Mouse (Mus musculus): ENCODE measurements around the gene Wdcp.
"Not testable (repeated sequence)": the region's sequence is repeated elsewhere in the genome, so short reads cannot be mapped to it uniquely, and the experiment has no call there.

The Wdcp gene

DNA sequence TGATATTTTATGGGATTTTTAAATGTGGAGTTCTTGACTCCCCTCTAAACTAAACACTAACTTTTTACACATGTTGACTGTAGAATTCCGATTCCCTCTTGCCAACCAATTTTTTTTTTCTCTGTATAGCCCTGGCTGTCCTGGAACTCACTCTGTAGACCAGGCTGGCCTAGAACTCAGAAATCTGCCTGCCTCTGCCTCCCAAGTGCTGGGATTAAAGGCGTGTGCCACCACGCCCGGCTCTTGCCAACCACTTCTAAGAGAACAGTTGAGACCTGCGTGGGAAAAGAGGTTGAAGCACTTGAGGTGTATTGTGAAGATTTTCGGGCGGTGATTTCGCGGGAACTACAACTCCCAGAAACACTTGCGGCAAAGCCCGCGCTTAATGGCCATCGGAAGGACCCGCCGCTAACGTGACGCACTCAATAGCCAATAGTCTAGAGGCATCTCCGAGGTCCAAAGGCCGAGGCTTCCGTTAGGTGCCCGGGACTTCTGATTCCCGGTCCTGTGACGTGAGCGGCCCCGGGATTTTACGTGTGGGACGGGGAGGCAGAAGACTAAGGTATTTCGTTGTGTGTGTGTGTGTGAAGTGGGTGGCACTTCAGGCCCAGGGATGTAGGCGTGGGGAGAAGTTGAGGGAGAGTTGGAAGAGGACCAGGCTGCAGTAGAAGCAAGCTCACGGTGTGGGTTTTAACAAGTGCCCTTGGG, at the start of gene Wdcp:
TSS of gene Wdcp (plus strand) at position 414 of the 708 bp plus-strand sequence.
- peak; percentile 83 for DNase-seq (ENCODE audit: low read depth, low spot score)

DNA sequence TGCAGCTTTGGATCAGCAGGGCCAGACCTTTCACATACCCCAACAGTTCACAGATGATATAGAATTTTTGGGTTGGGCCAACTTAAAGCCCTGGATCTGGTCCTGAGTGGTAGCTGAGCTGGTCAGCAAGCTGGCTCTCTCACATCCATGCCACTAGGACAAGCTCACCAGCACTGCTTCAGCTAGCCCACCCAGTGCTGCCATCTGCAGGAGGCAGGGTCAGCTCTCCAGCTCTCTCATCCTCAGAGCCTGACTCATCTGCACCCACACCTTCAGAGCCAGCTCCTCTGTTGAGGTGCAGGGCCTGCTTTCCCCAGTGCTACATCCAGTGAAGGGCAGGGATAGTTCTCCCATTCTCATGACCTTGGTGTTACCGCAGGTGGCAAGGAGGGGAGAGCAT, 49.4 kb upstream of the Wdcp start:
- no peak for DNase-seq (ENCODE audit: low read depth, low spot score)

DNA sequence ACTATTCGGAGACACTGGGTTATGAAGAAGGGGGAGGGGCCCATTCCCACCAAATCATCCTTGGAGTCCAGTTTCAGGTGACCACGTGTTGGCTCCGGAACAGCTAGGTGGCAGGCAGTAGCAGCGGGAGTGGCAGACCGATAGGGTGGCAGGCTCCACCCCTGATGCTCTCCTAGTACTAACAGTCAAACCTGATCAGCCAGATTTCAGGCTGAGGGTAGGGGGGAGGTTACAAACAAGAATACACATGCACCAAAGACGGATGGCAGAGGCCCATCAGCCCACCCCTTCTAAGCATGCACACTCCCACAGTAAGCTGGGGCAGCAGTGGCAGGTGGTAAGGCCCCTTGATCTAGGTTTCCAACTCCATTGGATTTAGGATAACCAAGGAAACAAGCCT, 45.6 kb upstream of the Wdcp start:
- DNase-seq (ENCODE audit: low read depth, low spot score): not testable (repeated sequence)

DNA sequence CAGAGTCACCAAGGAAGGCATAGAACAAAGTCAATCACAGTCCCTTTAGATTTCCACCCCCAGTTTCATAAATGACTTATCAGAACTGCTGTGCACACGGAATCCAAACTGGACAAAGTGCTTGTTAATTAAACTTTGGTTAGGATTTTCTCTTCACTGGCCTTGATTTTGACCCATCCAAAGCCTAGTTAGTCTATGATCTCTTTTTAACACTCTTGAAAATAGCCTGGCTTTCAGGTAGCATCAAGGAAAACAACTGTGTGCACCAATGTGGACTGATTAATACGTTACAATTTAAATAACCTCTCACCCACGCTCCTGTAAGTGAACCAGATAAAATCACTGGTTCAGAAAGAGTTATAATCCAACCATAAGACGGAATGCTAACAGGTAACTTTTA, 32.1 kb upstream of the Wdcp start:
- no peak for DNase-seq (ENCODE audit: low read depth, low spot score)

DNA sequence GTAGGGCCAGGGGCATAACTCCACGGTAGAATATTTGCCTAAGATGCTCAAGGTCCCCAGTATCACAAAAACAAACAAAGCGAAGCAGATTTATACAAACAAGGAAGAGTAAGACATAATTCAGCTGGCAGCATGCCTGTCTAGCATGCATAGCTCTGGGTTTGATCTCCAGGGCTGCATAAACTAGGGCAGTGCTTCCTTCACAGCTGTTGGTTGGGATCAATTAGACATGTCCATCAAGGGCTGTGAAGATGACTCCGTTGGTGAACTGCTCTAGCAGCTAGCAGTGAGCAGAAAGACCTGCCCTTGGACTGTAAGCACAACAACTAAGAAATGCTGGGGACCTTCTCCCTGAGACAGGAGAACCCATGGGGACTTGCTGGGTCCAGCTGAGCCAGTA, 31.4 kb upstream of the Wdcp start:
- DNase-seq (ENCODE audit: low read depth, low spot score): no peak

DNA sequence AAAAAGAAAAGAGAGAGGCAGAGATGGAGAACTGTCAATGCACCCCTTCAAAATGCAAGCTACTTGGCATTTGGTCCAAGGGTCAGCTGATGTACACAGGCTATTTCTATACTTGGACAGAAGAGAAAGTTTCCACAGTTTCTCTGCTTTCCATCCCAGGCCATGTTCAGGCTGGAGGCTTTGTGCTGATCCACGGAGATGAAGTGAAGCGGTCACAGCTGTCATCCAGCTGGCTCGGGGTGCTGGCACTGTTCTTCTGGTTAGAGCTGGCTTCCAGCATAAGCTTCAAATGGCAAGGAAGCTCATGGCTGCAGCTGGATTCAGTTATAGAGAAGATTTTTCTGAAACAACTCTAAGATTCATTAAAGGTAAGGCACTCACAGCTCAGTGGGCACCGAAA, 29.5 kb upstream of the Wdcp start:
- no peak for DNase-seq (ENCODE audit: low read depth, low spot score)

DNA sequence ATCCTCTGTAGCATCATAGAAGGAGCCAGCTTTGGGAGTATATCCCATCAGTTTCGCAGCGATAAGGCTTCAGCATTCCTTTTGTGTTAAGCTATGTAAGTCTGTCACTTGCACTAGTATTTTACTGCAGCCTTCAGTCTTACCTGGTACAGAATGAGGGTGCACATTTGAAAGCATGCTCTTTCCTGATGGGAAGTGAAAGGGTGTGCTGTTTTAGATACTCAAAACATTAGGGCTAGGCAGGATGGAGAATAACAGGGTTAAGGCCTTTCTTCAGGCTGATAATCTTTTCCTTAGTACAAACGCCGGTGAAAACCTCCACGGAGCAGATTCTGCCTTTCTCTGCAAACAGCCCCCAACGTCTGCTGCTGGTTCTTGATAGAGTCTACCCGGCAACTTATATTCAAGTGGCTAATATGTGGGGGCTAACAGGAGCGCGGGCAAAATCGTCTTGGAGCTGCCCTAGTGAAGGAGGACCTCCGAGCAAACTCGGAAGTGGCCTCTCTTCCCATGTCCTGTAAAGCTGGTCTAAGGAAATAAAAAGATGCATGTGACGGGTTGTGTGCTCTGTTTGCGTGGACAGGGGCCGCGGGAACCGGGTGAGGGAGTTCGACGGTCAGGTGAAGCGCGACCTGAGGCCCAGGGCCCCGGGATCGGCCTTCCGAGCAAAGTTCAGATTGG, 26.3 kb upstream of the Wdcp start:
- DNase-seq (ENCODE audit: low read depth, low spot score): no peak

DNA sequence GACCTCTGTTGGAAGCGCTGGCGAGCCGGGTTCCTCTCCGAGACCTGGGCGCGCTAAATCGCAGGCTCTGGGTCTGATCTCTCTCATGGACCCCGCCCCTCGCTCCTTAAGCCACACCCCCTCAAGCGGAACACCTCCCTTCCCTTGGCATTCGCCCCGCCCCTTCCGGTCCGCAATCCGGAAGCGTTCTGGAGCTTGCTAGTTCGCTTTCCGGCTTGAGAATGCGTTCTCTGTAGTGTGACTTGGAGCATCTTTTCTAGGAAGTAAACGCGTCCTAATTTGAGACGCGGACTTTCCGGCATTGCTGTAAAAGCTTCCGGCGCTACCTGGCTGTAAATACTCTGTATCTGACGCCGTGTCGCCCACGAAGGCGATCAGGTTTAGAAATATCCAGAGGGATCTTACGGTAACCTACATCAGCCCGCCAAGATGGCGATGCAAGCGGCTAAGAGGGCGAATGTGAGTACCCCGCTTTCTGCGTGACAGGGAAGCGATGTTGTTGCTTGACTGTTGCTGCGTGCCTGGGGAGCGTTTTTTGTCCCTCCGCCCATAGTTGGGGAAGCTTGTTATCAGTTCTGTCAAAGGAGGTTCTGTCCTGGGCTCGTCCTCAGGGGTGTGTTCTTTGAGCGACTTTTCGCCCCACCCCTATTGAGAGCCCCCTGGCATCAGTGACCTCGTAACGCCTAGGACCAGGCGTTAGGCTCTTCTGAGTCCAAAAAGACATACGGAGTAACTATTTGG, 25.6 kb upstream of the Wdcp start, which contains the start of gene Sf3b6:
TSS of gene Sf3b6 (plus strand) at position 184 of the 741 bp plus-strand sequence.
- peak; percentile 94 for DNase-seq (ENCODE audit: low read depth, low spot score)

DNA sequence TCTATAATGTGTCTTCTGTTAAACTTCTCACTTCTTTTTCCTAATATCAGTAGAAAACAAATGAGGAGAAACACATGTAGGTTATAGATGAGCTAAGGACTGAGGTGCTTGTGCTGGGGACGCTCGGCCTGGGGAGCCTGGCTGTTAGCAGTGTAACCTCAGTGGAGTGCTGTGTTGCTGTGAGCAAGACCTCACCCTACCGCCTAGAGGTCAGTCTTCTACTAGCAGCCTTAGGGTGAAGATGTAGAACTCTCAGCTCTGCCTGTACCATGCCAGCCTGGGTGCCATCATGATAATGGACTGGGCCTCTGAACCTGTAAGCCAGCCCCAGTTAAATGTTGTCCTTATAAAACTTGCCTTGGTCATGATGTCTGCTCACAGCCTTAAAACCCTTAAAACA, 15.8 kb upstream of the Wdcp start:
- no peak for DNase-seq (ENCODE audit: low read depth, low spot score)

DNA sequence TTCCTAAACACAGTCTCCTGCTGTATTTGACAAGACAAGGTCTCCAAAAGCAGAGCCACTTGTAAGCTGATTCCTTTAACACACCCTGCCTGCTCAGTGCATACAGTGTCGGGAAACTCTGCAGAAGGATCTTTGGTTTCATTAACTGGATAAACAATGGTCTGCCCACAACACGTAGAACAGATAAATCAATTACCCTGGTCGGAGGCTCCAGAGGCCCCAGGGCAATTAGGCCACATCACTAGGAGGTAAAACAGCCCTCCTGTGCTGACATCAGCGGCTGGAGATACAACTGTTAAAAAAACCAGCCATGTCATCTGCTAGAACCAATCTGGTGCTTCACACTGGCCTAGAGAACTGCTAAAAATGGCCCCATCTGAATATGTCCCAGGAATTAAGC, 6.1 kb upstream of the Wdcp start:
- no peak for DNase-seq (ENCODE audit: low read depth, low spot score)

DNA sequence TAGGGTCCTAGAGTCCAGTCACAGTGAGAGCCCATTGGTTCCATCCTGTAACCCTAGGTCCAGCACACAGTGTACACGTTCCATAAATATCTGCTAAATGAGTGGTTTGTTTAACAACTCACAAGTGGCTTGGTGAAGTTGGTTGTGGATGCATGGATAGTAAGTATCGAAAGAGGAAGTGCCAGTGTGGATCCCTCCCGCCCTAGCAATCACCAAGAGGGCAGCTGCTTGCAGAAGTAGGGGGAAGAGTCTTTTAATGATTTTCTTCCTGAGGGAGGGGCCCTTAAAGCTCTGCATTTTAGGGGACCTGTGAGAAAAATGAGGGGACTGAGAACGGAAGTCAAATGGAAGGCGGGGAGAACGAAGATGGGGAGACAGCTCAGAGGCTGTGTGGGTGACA, 3.1 kb upstream of the Wdcp start:
- DNase-seq (ENCODE audit: low read depth, low spot score): no peak

DNA sequence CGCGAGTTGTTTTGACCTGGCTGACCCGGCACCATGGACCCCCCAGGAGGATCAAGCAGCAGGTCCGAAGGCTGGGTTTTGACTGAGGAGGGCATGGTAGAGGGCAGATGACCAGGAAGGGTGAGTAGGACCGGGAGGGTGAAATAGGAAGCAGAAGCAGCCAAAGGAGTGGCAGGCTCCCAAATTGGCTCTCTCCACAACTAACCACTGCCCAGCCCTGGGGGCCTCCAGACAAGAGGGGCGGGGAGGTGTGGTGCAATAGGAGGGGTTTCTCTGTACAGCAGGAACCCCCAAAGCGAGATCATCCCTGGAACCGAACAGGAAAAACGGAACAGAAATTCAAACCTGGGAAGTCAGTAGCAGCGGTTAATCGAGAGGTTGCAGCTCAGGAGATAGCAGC, 2.4 kb upstream of the Wdcp start:
- DNase-seq (ENCODE audit: low read depth, low spot score): no peak

DNA sequence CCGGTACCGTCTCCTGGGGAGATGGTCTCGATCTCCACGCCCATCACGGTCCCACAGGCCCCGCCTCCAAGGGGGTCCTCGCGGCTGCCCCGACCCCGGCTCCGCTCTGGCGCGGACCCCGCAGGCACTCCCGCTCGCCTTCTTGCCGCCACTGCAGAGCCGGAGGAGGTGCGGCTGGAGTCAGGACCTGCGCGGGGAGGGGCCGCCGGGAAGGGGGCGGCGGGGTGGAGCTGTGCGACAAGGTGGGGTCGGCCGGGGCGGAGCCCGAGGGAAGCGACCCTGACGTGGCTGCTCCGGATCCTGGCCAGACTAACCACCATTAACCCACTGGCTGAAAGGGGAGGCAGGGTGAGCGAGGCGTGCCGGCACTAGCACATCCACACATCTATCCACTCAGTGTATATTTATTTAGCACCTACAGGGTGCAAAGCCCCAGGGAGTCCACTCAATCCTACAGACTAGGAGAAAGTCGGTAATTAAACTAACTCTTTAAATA, 1.7 kb upstream of the Wdcp start, which contains the start of gene Fkbp1b:
TSS of gene Fkbp1b (minus strand) at position 200 of the 496 bp plus-strand sequence.
- peak; percentile 46 for DNase-seq (ENCODE audit: low read depth, low spot score)

DNA sequence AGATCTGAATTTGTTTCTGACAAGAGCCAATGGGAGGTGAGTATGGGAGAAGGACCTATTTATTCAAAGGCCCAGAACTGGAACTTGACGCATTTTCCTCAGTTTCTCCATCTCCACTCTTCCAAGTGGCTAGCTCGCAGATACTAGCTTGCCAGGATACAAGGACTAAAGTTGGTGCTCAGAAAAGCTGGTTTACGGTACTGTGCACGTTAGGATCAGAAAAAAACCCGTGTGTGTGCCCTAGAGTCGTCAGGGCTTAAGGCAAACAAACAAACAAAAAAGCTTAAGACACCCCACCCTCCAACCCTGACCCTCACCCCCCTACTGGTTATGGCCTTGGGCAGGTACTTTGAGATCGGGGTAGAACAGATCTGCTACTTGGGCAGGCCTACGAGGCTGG, 647 bp upstream of the Wdcp start:
- no peak for DNase-seq (ENCODE audit: low read depth, low spot score)

DNA sequence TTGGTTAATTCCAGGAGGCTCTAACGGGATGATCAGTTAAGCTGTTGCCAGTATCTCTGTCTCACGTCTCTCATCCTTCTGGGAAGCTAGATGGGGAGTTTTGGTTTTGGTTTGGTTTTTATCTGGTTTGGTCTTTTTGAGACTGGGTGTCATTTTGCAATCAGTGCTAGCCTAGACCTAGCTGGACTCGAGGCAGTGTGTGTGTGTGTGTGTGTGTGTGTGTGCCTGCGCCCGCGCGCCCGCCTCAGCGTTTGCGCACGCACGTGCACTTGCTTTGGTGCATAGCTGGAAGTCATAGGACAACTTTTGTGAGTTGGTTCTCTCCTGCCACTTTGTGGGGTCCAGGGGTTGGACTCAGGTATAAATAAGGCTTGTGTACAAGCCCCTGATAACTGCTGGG, 638 bp downstream of the Wdcp start:
- no peak for DNase-seq (ENCODE audit: low read depth, low spot score)

DNA sequence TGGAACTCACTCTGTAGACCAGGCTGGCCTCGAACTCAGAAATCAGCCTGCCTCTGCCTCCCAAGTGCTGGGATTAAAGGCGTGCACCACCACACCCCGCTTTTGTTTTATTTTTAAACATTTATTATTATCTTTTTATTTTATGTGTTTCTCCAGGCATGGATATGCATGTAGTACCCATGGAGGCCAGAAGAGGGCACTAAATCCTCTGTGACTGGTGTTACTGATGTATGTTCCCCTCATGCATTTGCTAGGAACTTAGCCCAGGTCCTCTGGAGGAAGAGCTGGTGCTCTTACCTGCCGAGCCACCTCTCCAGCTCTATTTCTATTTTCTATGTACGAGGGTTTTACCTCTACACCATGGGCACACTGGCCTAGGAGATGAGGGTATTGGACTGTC, 13.1 kb downstream of the Wdcp start:
- DNase-seq (ENCODE audit: low read depth, low spot score): no peak

DNA sequence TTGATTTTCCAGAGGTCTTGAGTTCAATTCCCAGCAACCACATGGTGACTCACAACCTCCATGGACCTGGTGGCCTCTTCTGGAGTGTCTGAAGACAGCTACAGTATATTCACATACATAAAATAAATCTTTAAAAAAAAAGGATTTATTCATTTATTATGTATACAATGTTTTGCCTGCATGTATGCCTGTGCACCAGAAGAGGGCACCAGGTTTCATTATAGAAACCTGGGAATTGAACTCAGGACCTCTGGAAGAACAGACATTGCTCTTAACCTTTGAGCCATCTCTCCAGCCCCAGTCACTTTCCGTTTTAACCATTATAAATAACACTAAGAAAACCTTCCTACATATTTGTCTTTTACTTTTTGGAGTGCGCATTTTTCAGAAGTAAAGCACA, 13.7 kb downstream of the Wdcp start:
- no peak for DNase-seq (ENCODE audit: low read depth, low spot score)

DNA sequence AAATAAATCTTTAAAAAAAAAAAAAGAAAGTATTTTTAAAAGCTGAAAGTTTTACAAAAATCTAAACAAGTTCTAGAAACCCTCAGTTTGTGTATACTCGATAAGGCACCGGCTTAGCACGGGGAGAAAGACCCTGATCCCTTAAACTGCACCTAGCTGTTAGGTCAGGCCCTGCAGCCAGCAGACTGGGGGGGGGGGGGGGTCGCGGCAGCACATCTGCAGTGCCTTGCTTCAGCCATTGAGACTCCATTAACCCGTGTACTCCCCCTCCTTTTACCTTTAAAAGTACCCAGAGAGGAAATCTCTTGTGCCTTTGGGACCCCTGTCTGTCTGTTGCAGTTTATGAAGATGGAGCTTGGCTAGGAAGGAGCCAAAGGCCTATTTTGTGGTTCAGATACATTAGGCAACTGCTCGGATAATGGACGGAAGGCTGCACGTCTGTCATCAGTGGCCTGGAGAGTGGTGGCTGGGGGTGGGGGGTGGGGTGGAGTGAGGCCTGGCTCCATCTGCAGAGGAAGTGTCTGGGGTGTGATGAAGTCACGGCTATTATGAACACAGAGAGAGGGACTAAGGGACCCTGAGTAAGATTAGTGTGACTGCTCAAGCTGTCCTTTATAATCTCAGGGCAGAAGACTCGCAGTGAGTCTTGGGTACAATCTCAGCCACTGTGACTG, 16.3 kb downstream of the Wdcp start:
- DNase-seq (ENCODE audit: low read depth, low spot score): no peak

DNA sequence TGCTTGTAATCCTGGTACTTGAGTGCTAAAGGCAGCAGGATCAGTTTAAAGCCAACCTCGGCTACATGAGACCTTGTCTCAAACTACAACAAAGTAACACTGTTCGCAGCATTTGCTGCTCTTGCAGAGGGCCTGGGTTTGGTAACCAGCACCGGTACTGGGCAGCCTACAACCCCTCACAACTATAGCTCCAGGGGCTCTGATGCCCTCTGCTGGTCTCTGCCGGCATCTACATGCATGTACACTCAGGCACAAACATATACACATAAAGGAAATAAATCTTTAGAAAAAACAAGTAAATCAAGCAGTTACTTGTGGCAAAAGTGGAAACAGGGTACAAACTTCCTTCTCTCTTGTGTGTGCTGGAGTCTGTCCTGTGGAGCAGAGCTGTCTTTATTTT, 19.6 kb downstream of the Wdcp start:
- no peak for DNase-seq (ENCODE audit: low read depth, low spot score)

DNA sequence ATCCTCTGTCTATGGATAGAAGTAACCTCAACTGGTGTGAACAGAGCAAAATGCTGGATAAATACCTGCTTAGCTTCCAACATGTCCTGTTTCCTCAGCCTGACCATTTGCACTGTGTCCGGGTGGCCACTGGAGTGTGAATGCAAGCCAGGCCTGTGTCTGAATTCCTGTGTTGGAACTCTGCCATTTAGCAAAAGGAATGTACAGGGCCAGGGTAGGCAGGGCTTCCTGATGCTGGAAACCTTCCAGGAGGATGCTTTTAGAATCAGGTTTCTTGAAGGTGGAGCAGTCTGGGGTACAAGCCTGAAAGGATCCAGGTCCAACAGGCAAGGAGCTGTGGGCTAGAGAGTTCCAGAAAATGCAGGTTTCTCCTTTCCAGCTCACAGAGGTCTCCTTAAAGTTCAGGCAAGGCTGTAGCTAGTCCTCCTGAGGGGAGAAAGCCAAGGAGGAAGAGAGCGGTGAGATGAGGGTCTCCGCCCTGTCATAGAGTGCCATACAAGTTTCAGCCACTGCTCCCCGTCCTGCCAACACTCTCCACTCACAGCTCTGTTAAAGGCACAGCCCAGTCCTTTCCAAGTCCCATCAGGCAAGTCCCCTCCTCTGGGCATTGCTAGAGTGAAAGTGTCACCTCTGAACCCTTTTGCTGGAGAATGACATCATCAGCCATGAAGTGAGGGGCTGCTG, 20.7 kb downstream of the Wdcp start:
- DNase-seq (ENCODE audit: low read depth, low spot score): no peak

DNA sequence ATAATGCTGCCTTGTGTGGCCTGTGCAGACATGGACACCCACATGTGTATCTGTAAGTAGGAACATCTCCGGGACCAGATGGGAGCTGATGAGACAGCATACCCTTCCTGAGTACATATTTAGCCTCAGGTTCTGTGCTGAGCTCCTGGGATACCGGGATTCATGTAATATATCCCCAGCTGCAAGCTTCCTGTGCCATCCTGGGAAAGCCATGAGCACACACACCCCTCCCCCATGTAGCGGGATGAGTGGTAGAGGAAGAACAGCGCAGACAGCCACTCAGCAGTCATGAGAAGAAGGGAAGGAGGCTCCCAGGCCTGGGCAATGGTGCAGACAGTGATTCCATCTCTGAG, 21.2 kb downstream of the Wdcp start:
- no peak for DNase-seq (ENCODE audit: low read depth, low spot score)
